Mouse (Mus musculus) G1E (cell line): ENCODE results near the gene Kcnk16. TPM values are rescaled to one million over a fixed set of nuclear protein-coding genes. Genes with fewer than 3 reads are reported as not detected.

Source experiments
- ATAC-seq: 2 replicates; pipeline ENCODE4 v1.8.0; 2016; ENCODE audit warnings: mild to moderate bottlenecking; ENCODE audit not compliant: insufficient number of reproducible peaks, poor library complexity, low FRiP score, severe bottlenecking; ENCODE audit errors: extremely low read depth
- DNase-seq: peaks from one replicate; pipeline ENCODE4 v3.0.0; 2012; ENCODE audit warnings: low spot score
- H3K27me3 ChIP-seq: 2 replicates; pipeline ENCODE4 v1.6.1; 2012; ENCODE audit warnings: mild to moderate bottlenecking, low read length, inconsistent platforms; ENCODE audit not compliant: insufficient read depth
- H3K36me3 ChIP-seq: replicated peaks from 2 replicates; pipeline ENCODE3; 2012; ENCODE audit warnings: mild to moderate bottlenecking, inconsistent platforms
- H3K4me1 ChIP-seq: 2 replicates; pipeline ENCODE4 v1.6.1; 2012; ENCODE audit warnings: low read depth, low read length, inconsistent platforms, mixed read lengths; ENCODE audit not compliant: insufficient read depth
- H3K4me3 ChIP-seq: 2 replicates; pipeline ENCODE4 v1.5.1; 2012; ENCODE audit warnings: low read depth, mild to moderate bottlenecking, inconsistent platforms, low read length, moderate library complexity, mixed read lengths
- H3K9me3 ChIP-seq: replicated peaks from 2 replicates; pipeline ENCODE4 v1.6.1; 2012; ENCODE audit warnings: inconsistent platforms
- CTCF ChIP-seq: IDR thresholded peaks from 2 replicates; pipeline ENCODE4 v1.5.1; 2012; ENCODE audit warnings: low read depth, low read length, inconsistent platforms, mixed read lengths
- GATA1 ChIP-seq: IDR thresholded peaks from 2 replicates; pipeline ENCODE4 v1.6.1; 2012; ENCODE audit warnings: borderline replicate concordance, low read length, inconsistent platforms, mixed read lengths
- GATA2 ChIP-seq: IDR thresholded peaks from 2 replicates; pipeline ENCODE4 v1.6.1; 2012; ENCODE audit warnings: low read depth, low read length, inconsistent platforms, borderline replicate concordance
- POLR2AphosphoS5 ChIP-seq: IDR thresholded peaks from 2 replicates; pipeline ENCODE4 v1.6.1; 2012; ENCODE audit warnings: low read depth, low read length, inconsistent platforms; ENCODE audit not compliant: insufficient replicate concordance
- TAL1 ChIP-seq: conservative IDR thresholded peaks from 2 replicates; pipeline ENCODE4 v1.6.1; 2012; ENCODE audit warnings: low read depth, low read length, inconsistent platforms, mixed read lengths
- polyA plus RNA-seq: library from polyadenylated mRNA; stranded (reverse); fragments of >175 nt; gene quantifications from 2 replicates; pipeline ENCODE4 v1.2.3, GENCODE M21; 2012
- total RNA-seq, 2 experiments: library from RNA; stranded (forward) in 1 of 2; stranded (reverse) in 1 of 2; fragments of 200-1000 nt in 1 of 2; fragments of >200 nt in 1 of 2; fragmentation: Nextera tagmentation in 1 of 2; gene quantifications; 2 replicates each; pipeline ENCODE4 v1.2.3; 2014 to 2017

Gene Kcnk16
- total and polyA plus RNA-seq, 3 experiments, result 0.16 TPM; not detected in 2

DNA sequence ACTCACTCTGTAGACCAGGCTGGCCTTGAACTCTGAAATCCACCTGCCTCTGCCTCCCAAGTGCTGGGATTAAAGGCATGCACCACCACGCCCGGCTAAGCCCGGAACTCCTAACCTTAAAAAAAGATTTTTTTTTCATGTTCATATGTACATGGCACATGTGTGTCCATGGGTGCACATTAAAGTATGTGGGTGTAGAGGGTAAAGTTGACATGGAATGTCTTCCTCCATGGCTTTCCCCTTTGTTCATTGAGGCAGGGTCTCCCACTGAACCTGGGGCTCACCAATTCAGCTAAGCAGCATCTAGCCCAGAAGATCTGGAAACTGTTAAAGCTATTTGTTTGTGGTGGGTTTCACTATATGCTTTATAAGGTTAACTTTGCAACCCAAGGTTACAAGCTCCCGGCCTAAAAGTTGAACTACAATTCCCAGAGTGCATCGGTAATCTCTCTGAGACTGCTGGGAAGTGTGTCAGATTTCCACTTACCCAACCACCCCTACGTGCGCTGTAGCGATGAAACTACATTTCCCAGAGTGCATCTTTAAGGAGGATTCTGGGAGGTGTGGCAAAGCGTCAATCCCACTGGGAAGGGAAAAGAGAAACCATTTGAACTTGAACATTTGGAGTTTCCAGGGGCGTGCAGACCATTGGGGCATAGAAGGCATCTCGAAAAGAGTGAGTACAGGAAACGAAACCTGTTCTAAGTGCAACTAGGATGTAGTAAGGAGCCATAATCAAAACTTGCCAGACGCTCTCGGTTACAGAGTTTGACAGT, 25.3 kb upstream of the Kcnk16 start, which contains the start of gene Nudt13:
Gene Nudt13, plus strand, starts transcription at position 581 of the 776 bp plus-strand sequence.
- peaks cover 10% of the 10 kb centered on the region for H3K27me3 ChIP-seq
- H3K4me1 ChIP-seq, result peaks cover 18% of the 10 kb centered on the region
- peaks cover 9% of the 10 kb centered on the region for H3K36me3 ChIP-seq
- ATAC-seq (peak; percentile 96), DNase-seq (peak; percentile 57)
- H3K9me3 ChIP-seq, result no peaks in the 10 kb centered on the region
- H3K4me3 ChIP-seq, result peak within 1 kb of the TSS; percentile 71
- TF ChIP-seq GATA2, result no peak
- no peak for TF ChIP-seq GATA1
- no peak for TF ChIP-seq TAL1
- no peak for TF ChIP-seq CTCF
- TF ChIP-seq POLR2AphosphoS5, result no peak

DNA sequence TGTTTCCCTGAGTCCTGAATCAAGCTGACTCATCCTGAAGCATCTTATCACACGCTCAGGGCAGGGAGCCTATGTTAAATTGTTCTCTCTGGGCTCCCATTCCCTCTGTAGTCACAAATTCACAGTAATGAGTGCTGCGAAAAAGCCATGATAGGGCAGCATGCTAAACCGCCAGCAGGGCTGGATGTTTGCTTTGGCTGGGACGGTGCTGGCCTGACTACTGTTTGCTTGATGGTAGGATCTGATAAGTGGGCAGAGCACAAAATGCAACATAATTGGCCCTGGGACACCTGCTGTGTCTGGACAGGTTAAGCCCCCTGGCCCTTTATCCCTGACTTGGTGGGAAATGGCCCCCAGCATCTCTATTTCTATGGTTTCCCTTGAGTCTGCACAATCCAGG, 22.4 kb upstream of the Kcnk16 start:
- TF ChIP-seq TAL1 (no peak), CTCF (no peak), GATA2 (no peak)
- no peak for ATAC-seq
- peaks cover 4% of the 10 kb centered on the region for H3K36me3 ChIP-seq
- DNase-seq, result no peak
- H3K27me3 ChIP-seq, result peaks cover 20% of the 10 kb centered on the region
- H3K4me1 ChIP-seq, result peaks cover 14% of the 10 kb centered on the region
- H3K9me3 ChIP-seq, result no peaks in the 10 kb centered on the region
- no peak overlapping the region for H3K4me3 ChIP-seq

DNA sequence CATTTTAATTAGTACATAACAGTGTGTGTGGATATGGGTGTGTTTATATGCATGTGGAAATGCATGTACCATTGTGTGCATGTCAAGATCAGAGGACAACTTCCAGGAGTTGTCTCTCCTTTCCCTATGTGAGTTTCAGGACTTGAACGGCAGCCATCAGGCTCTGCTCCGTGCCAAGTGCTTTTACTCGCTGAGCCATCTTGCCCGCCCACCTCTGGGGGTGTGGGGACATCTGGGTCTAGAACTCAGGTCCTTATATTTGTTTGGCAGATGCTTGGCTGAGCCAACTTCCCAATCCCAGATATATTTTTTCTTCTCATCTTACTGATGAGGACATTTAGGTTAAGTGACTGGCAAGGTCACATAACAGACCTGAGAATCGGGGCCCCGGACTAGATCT, 578 bp downstream of the Kcnk16 start:
- DNase-seq (no peak), ATAC-seq (no peak)
- H3K36me3 ChIP-seq, result no peaks in the 10 kb centered on the region
- peaks cover 32% of the 10 kb centered on the region for H3K27me3 ChIP-seq
- H3K9me3 ChIP-seq, result no peaks in the 10 kb centered on the region
- no peak for TF ChIP-seq TAL1
- no peak overlapping the region for H3K4me3 ChIP-seq
- H3K4me1 ChIP-seq, result no peaks in the 10 kb centered on the region

DNA sequence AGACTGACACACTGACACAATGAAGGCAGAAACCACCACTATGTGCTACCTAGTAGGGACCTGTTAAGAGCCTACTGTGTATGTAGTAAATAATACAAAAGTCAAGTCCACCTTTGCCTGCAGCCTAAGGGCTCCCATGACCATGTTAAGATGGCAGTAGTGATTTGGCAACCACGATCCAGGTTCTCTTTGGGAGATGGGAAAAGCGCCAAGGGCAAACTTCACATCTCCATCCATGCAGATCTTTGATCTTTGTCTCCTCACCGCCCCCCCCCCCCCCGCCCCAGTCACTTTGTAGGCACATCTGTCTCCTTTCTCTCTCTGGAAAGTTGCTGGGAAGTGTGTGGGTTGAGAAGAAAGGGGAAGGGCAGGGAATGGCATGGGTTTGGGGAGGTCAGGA, 6.7 kb downstream of the Kcnk16 start:
- no peaks in the 10 kb centered on the region for H3K9me3 ChIP-seq
- ATAC-seq, result no peak
- peaks cover 44% of the 10 kb centered on the region for H3K27me3 ChIP-seq
- no peaks in the 10 kb centered on the region for H3K36me3 ChIP-seq
- no peak overlapping the region for H3K4me3 ChIP-seq
- DNase-seq, result no peak
- TF ChIP-seq POLR2AphosphoS5 (no peak), GATA1 (no peak), GATA2 (no peak), CTCF (no peak), TAL1 (no peak)
- H3K4me1 ChIP-seq, result 0 out of 2 replicates have a peak, but pooled peaks cover 4% of the 10 kb centered on the region

DNA sequence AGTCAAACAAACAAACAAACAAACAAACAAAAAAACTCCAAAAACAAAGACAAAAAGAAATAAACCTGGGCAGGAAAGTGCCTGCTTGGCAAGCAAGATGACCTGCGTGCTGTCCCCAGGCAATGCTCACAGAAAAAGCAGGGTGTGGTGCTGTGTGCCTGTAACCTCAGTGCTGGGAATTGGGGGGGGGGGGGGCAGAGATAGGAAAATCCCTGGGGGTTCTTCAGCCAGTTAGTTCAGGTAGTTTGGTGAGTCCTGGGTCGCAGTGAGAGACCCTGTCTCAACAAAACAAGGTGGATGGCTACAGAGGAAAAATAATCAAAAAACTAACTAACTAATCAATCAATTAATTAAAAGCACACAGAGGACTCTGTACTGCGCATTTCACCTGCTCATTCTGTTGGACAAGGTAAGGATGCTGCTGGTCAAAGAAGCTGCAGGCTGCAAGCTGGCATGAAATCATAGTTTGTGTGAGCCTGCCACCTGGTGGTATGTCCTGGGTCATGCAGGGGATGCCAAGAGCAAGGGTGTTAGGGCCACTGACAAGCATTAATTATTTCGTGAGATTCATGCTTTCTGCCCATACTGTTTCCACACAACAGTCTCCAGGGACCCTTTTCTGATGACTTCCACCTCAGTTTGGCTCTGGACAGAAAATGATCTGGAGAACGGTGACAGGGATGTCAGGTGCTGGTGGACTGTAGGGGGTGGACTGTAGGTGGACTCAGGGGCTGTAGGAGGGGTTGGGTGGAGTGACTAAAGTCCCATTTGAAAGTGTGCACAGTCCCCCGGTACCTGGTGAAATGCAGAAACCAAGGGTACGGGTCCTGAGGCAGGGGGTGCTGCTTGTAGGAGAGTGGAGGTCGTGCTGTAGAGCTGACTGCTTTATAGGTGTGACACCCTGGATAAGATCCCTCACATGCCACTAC, 10.6 kb downstream of the Kcnk16 start:
- no peak for ATAC-seq
- TF ChIP-seq POLR2AphosphoS5 (no peak), TAL1 (no peak), CTCF (peak; percentile 91), GATA2 (no peak), GATA1 (no peak)
- Histone ChIP-seq H3K27me3 (peaks cover 32% of the 10 kb centered on the region), H3K4me3 (no peak overlapping the region), H3K4me1 (0 out of 2 replicates have a peak, but pooled peaks cover 5% of the 10 kb centered on the region), H3K36me3 (no peaks in the 10 kb centered on the region), H3K9me3 (peaks cover 4% of the 10 kb centered on the region; the same call in 1 of the 2 replicates)
- peak; percentile 46 for DNase-seq

DNA sequence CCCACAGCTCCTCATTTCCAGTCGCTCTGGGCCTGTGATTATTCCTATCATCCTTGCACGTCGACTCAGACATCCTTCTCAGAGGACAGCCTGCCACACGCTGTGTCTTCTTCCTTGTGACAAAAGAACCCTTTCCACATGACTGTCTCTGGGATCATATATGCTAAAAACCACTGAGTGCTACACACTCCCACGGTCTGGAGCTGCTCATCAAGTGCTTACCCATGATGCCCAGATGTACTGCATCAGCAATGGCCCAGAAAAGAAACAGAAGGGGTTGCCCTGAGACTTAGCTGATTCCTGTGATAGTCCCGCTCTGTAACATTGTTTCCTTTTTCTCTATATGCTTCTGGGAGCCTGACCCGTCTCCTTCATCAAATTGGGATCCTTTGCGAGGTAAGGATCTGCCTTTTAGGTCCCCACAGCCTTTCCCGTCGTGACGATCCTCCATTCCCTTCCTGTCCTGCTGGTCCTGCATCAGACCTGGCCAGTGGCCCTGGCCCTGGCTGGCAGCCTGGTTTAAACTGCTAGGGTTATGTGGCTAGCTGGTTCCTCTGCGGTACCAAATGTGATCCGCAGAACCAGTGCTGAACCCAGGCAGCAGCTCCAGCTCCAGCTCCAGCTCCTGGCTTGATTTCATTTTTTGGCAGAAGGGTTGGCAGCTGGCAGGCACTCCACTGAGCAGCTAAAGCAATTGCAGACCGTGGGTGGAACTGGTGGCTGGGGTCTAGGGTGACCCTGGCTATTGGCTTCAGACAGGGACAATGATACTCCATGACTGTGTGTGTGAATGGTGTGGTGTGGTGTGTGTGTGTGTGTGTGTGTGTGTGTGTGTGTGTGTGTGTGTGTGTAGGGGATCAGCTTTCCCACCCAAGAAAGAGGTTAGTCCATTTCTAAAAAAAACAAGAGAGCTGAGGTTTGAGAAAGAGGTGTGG, 18.5 kb downstream of the Kcnk16 start:
- H3K27me3 ChIP-seq, result peaks cover 62% of the 10 kb centered on the region

More for the DNA sequence above, 18.5 kb downstream of the Kcnk16 start:
- TF ChIP-seq CTCF, result no peak
- TF ChIP-seq GATA1, result no peak
- TF ChIP-seq POLR2AphosphoS5, result no peak
- no peak for TF ChIP-seq TAL1
- no peak for TF ChIP-seq GATA2
- no peak for DNase-seq
- no peak overlapping the region for H3K4me3 ChIP-seq
- H3K9me3 ChIP-seq, result peaks cover 1% of the 10 kb centered on the region; the same call in 1 of the 2 replicates
- no peaks in the 10 kb centered on the region for H3K4me1 ChIP-seq
- no peak for ATAC-seq
- no peaks in the 10 kb centered on the region for H3K36me3 ChIP-seq
